Mouse (Mus musculus) left cerebral cortex, postnatal 4 days (tissue): ENCODE data around the gene C3. TPM values are rescaled to one million over a fixed set of nuclear protein-coding genes. Genes with fewer than 3 reads are reported as not detected.
A peak's percentile ranks its signal among the peaks of the same experiment; 100 is the strongest.

Source experiments
- DNase-seq: peaks from one replicate; pipeline ENCODE4 v3.0.0-alpha.2; 2022
- intact Hi-C: fragments of 180-260 bp; cut with DNase I; formaldehyde crosslinking; loops from one replicate; pipeline ENCODE4 v1.15.1; 2025
- total RNA-seq, 2 experiments: library from RNA; stranded (reverse); gene quantifications; 2 replicates each; pipeline ENCODE4 v1.2.3; 2021

The C3 gene
- total RNA-seq, 2 experiments from 2014 or later, result 0.46 to 1.2 TPM

- intact Hi-C loops, result no loop called here
- DNase-seq, result peak; percentile 17
Measured at GRCm38 (mm10) chr17:57250461-57251160, 22.7 kb upstream of the C3 start.

GRCm38 (mm10) chr17:57249186-57250181, 21.5 kb upstream of the C3 start, which contains the start of gene Trip10:
Trip10 (plus strand) TSS chr17:57249455.
- intact Hi-C loops, result loop anchor here (5.0 to 10.0 kb wide), 2 partner anchors 88 to 435 kb away; no protein-coding TSS in a partner anchor
- peak; percentile 95 for DNase-seq

- intact Hi-C loops, result loop anchor here (5.0 to 10.0 kb wide), 2 partner anchors 89 to 434 kb away; no protein-coding TSS in a partner anchor
- DNase-seq, result no peak
Measured at GRCm38 (mm10) chr17:57248771-57249170, 20.8 kb upstream of the C3 start.

GRCm38 (mm10) chr17:57248201-57248699, 20.3 kb upstream of the C3 start, which contains the start of gene Gpr108:
Gpr108 (minus strand) TSS chr17:57248446.
- intact Hi-C loops, result loop anchor here (5.0 to 10.0 kb wide), 2 partner anchors 89 to 433 kb away; no protein-coding TSS in a partner anchor
- DNase-seq, result peak; percentile 88

GRCm38 (mm10) chr17:57247393-57248200, 19.7 kb upstream of the C3 start:
- intact Hi-C loops, result loop anchor here (5.0 to 10.0 kb wide), 2 partner anchors 90 to 433 kb away; no protein-coding TSS in a partner anchor
- peak; percentile 93 for DNase-seq

GRCm38 (mm10) chr17:57246663-57247392, 18.9 kb upstream of the C3 start:
- DNase-seq, result no peak
- intact Hi-C loops, result loop anchor here (5.0 to 10.0 kb wide), 2 partner anchors 90 to 432 kb away; no protein-coding TSS in a partner anchor

- intact Hi-C loops, result loop anchor here (5.0 to 10.0 kb wide), 2 partner anchors 92 to 431 kb away; no protein-coding TSS in a partner anchor
- no peak for DNase-seq
Measured at GRCm38 (mm10) chr17:57245311-57245929, 17.5 kb upstream of the C3 start.

- DNase-seq, result no peak
- intact Hi-C loops, result loop anchor here (10.0 kb wide), 1 partner anchor 429 kb away; no protein-coding TSS in a partner anchor
Measured at GRCm38 (mm10) chr17:57243650-57244370, 15.9 kb upstream of the C3 start.

GRCm38 (mm10) chr17:57237181-57237580, 9.2 kb upstream of the C3 start:
- DNase-seq, result no peak
- intact Hi-C loops, result no loop called here

- no peak for DNase-seq
- intact Hi-C loops, result no loop called here
Measured at GRCm38 (mm10) chr17:57235803-57236202, 7.9 kb upstream of the C3 start.

GRCm38 (mm10) chr17:57234254-57234928, 6.5 kb upstream of the C3 start:
- DNase-seq, result no peak
- intact Hi-C loops, result no loop called here

GRCm38 (mm10) chr17:57233038-57233437, 5.1 kb upstream of the C3 start:
- intact Hi-C loops, result no loop called here
- DNase-seq, result no peak

- intact Hi-C loops, result no loop called here
- no peak for DNase-seq
Measured at GRCm38 (mm10) chr17:57232200-57232599, 4.3 kb upstream of the C3 start.

- intact Hi-C loops, result no loop called here
- no peak for DNase-seq
Measured at GRCm38 (mm10) chr17:57231321-57231771, 3.4 kb upstream of the C3 start.

GRCm38 (mm10) chr17:57230728-57231125, 2.8 kb upstream of the C3 start:
- DNase-seq, result no peak
- intact Hi-C loops, result no loop called here

- no peak for DNase-seq
- intact Hi-C loops, result no loop called here
Measured at GRCm38 (mm10) chr17:57229851-57230727, 2.2 kb upstream of the C3 start.
